Mouse (Mus musculus): ENCODE measurements around the gene Atf6b.
A peak's percentile ranks its signal among the peaks of the same experiment; 100 is the strongest.

Gene Atf6b

DNA sequence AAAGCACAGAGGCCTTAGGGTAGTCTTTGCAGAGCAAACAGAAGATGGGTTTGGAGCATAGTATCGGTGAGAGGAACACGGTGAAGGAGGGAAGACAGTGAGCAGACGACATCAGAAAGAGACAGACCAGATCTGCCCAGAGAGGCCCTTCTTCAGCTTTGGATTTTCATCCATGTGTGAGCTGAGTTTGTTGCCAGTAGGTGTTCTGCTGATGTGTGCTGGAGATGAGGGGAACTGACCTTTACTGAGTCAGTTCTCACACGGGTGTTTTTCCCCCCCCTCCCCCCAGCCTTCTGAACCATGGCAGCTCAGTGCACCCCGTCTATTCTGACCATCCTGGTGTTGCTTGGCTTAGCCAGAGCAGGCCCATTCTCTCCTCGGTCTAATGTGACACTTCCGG, 23.3 kb downstream of the Atf6b start, which contains the start of gene Tnxb:
Tnxb (plus strand) TSS at position 301 of the 400 bp plus-strand sequence.
- DNase-seq (ENCODE audit: low spot score): no peak

- no peak for DNase-seq (ENCODE audit: low spot score)
Observed at GRCm38 (mm10) chr17:34671151-34672066, 24.5 kb downstream of the Atf6b start.

DNA sequence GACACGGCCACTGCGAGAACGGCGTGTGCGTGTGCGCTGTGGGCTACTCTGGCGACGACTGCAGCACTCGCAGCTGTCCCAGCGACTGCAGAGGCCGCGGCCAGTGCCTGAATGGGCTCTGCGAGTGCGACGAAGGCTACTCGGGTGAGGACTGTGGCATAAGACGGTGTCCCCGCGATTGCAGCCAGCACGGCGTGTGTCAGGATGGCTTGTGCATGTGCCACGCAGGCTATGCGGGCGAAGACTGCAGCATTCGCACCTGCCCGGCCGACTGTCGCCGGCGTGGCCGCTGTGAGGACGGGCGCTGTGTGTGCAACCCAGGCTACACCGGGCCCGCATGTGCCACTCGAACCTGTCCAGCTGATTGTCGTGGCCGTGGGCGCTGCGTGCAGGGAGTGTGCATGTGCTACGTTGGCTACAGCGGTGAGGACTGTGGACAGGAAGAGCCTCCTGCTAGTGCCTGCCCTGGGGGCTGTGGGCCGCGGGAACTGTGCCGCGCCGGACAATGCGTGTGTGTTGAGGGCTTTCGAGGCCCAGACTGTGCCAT, 25.4 kb downstream of the Atf6b start:
- no peak for DNase-seq (ENCODE audit: low spot score)

DNA sequence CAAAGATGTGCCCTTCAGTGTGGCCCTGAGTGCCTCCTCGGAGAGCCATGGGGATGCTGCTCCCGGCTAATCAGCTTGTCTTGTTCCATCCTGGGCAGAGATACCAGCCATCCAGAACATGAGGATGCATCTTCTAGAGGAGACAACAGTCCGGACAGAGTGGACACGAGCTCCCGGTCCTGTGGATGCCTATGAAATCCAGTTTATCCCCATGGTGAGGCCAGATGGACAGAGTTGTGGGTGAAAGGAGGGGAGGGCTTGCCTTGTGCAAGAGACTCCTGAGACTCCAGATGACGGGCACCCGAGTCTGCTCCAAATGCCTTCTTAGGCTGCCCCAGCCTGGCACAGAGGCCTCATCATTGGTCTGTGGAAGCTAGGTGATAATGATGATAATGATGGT, 26.2 kb downstream of the Atf6b start:
- DNase-seq (ENCODE audit: low spot score): no peak

DNA sequence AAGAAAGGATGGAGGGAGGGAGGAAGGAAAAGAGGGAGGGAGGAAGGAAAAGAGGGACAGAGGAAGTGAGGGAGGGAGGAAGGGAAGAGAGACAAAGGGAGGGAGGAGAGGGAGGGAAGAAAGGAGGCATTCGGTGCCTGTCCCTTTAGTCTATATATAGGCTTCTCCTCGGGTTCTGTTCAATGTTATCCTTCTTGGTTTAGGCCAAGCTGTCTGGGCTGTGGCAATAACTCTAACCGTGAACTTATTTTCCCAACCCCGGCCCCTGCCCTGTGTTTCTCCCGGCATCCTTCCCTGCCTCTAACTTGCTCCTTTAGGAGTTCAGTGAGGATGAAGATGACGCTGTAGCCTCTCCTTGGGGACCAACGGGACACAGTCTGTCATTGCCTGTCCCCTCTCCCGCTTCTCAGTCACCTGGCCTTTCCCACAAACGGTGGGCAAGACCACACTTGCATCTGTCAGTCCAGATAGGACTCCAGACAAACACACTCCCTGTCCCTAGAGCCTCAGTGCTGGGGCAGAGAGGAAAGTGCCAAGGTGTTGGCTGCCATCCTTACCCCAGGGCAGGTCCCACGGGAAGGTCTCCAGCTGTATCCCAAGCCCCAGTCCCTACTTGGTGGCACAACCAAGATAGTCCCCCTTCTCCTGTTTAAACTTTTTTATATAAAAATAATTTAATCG, 27.7 kb downstream of the Atf6b start:
- no peak for DNase-seq (ENCODE audit: low spot score)

DNA sequence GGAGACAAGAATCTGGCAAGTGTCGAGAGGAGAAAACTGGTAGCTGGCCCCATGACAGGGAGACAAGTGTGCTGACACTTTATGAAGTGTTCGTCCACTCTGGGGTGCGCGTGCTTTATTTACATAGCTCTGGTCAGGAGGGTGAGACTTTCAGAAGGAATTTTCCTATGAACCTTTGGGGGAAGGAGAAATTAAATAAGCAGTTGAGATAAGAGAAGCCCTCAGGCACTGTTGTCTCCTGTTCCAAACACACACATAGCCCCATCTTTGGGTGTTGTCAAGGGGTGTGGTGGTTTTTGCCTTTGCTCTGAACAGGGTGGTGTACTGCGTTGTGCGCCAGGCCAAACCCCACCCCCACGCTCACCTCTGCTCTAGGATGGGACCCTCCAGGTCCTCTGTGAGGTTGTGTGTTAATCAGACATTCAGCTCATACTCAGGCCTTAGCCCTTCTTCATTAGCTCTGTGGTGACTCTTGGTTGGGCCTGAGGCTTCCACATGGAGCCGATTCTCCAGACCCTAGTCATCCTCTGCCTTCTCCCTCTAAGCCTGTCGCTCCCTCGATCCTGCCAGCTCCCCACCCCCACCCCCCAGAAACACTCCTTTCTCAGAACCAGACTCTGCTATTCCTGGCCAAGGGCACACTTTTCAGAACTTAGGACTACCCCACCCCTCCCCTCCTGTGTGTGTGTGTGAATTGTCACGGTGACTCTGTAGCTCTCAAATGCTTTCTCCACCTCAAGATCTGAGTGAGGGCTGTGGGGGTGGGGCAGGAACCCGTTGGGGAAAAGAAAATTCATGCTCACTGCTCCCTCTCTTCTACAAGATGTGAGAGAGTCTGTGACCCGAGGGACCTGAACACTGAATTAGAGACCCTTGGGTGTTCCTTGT, 28.5 kb downstream of the Atf6b start:
- DNase-seq (ENCODE audit: low spot score): no peak

DNA sequence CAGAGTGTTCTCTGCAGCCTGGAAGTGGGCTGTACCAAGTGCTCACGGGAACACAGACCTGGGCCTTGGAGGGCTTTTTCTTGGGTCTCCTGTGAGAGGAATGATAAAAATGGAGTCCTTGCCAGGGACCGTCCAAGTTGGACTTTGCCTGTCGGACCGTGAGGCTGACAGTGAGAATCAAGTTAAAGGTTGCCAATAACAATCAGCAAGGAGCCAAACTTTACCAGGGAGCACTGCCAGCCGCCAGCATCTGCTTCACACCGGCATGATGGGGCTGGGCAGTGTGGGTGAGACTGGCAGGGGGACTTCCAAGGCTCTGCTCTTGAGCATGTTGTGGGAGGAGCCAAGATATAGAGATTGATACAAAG, 29.1 kb downstream of the Atf6b start:
- no peak for DNase-seq (ENCODE audit: low spot score)

GRCm38 (mm10) chr17:34676671-34677070, 29.7 kb downstream of the Atf6b start:
- DNase-seq (ENCODE audit: low spot score): no peak

DNA sequence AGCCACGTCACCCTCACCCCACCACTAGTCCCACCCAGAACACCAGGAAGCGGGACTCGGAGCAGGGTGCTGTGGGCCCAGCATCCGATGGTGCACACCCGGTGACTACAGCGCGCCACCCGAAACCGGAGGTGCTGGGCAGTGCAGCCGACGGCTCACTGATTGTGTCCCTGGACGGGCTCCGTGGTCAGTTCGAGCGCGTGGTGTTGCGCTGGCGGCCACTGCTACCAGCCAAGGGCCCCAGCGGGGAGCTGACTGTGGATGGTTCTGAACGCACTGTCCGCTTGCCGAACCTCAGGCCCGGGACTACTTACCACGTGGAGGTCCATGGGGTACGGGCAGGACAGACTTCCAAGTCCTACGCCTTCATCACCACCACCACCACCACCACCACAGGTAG, 33.2 kb downstream of the Atf6b start:
- no peak for DNase-seq (ENCODE audit: low spot score)

GRCm38 (mm10) chr17:34680621-34681020, 33.7 kb downstream of the Atf6b start:
- no peak for DNase-seq (ENCODE audit: low spot score)

DNA sequence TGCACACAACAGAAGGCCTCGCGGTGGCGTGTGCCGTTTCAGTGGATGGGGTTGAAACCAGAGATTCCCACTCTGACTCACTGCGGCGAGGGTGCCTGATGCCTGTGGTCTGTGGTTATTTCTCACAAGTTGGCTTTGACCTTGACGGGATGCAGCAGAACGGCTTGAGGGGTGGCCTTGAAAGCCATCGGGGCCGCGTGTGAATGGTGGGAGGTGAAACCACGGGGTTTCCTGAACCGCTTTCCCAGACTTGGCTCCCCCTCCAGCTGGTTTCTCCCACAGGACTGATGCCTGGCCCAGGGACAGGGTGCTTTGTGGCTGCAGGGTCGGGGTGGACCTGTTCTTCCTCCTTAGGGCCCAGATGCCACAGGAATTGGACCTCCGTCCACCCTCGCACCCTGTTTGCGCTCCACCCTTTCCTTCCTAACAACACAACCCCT, 34.2 kb downstream of the Atf6b start:
- DNase-seq (ENCODE audit: low spot score): no peak

GRCm38 (mm10) chr17:34681881-34682536, 35.1 kb downstream of the Atf6b start:
- DNase-seq (ENCODE audit: low spot score): no peak

DNA sequence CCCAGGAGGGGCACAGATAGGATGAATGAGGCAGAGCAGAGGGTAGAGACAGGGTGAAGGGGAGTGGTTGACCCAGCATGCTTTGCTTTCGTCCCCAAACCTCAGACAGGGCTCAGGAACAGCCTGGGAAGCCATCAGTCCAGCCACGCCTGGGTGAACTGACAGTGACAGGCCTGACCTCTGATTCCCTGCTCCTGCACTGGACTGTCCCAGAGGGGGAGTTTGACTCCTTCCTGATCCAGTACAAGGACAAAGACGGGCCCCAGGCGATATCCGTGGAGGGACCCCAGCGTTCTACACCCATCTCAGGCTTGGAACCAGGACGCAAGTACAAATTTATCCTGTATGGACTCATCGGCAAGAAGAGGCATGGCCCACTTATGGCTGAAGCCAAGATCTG, 36.2 kb downstream of the Atf6b start:
- DNase-seq (ENCODE audit: low spot score): no peak

DNA sequence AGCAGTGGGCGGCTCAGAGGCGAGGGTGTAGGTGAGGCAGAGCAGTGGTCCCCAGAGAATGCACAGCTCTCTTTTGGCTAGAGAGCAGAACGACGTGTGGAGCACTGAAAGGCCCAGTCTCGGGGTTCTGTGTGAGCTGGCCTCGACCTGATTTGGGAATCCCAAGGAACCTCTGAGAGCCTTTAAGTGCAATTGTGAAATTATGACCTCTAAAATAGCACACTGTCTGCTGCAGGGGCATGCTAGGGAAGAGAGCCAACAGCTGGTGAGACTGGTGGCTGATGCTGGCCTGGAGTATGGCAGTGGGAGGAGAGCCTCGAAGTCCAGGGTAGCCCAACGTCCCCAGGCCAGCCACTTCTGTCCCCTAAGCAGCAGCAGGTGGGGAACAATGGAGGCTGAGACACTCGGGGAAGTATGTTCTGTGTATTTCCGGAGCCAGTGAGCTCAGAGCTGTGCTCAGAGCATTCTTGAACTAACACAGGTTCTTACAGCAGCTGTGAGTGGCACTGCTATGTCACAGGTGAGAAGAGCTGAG, 36.8 kb downstream of the Atf6b start:
- no peak for DNase-seq (ENCODE audit: low spot score)

- peak; percentile 61 for DNase-seq (ENCODE audit: low spot score)
Observed at GRCm38 (mm10) chr17:34684253-34684893, 37.4 kb downstream of the Atf6b start.

- DNase-seq (ENCODE audit: low spot score): peak; percentile 72
Observed at GRCm38 (mm10) chr17:34685120-34686110, 38.5 kb downstream of the Atf6b start.

DNA sequence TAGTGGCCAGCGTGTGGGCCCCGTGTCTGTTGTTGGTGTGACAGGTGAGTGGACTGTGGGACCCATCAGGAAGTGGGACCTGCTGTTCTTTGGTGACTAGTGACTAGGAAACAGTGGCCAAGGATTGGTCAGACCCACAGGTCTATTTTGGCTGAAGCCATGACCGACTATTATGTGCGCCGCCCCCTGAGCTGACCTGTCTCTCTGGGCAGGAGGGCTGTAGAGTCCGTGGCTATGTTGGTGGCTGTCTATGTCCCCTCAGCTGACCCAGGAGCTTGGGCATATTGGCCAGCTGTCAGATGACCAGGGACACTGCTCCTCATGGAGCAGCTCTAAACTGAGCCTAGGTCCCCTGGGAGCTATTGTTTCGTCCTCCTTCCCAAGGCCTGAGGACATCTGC, 41.9 kb downstream of the Atf6b start:
- no peak for DNase-seq (ENCODE audit: low spot score)

- peak; percentile 67 for DNase-seq (ENCODE audit: low spot score)
Observed at GRCm38 (mm10) chr17:34690458-34690857, 43.5 kb downstream of the Atf6b start.

DNA sequence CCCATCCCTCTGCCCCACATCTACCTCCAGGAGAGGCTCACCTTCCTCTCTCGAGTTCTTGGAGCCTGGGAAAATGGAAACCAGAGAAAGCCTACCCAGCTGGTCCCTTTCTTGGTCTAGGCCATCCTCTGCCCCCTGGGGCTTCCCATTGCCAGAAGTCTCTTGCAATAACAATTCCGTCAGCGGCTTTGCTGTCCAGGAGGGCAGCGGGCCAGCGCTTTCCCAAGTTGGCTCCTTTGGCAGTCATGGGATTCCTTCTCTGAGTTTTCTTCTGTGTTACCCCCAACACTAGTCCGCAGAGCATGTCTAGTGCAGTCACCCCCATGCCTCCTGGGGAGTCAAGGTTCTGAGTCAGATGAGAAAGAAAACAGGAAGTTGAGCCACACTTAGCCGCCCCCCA, 46.0 kb downstream of the Atf6b start:
- DNase-seq (ENCODE audit: low spot score): peak; percentile 80
